Mouse (Mus musculus): ENCODE measurements around the gene Sncb. TPM values are rescaled to one million over a fixed set of nuclear protein-coding genes. Genes with fewer than 3 reads are reported as not detected.

The Sncb gene
- polyA plus RNA-seq, 1 experiment from 2014 or later: 2.4 TPM

- H3K27me3 ChIP-seq (ENCODE audit: insufficient read depth, poor library complexity, severe bottlenecking): peaks cover 73% of the 10 kb centered on the region
- WGBS: 5% methylated on average over 44 of the region's 44 CpGs
- peak overlapping the region; percentile 41 for H3K27ac ChIP-seq
Measured at GRCm38 (mm10) chr13:54765281-54766191, 859 bp downstream of the Sncb start.

GRCm38 (mm10) chr13:54760906-54761305 lies 5.5 kb downstream of the Sncb start:
- H3K27me3 ChIP-seq (ENCODE audit: insufficient read depth, poor library complexity, severe bottlenecking): peaks cover 87% of the 10 kb centered on the region

More at GRCm38 (mm10) chr13:54765281-54766191, 859 bp downstream of the Sncb start:
- H3K36me3 ChIP-seq: no peaks in the 10 kb centered on the region
- no peaks in the 10 kb centered on the region for H3K9me3 ChIP-seq
- DNase-seq (ENCODE audit: low spot score): no peak
- H3K4me1 ChIP-seq (replicated peaks): peaks cover 32% of the 10 kb centered on the region
- H3K4me3 ChIP-seq: peak overlapping the region; percentile 57

GRCm38 (mm10) chr13:54760164-54760795 lies 6.1 kb downstream of the Sncb start:
- Histone ChIP-seq H3K36me3 (no peaks in the 10 kb centered on the region), H3K9me3 (no peaks in the 10 kb centered on the region), H3K27ac (peak overlapping the region; percentile 84; the same call in 1 of the 2 replicates), H3K4me3 (no peak overlapping the region), H3K4me1 (replicated peaks) (peaks cover 58% of the 10 kb centered on the region), H3K27me3 (ENCODE audit: insufficient read depth, poor library complexity, severe bottlenecking) (peaks cover 87% of the 10 kb centered on the region)
- WGBS: 62% methylated on average over 8 of the region's 8 CpGs
- DNase-seq (ENCODE audit: low spot score): peak; percentile 44

More at GRCm38 (mm10) chr13:54760906-54761305, 5.5 kb downstream of the Sncb start:
- WGBS: 66% methylated on average over 7 of the region's 7 CpGs
- H3K27ac ChIP-seq: 0 out of 2 replicates have a peak overlapping the region, but pooled peaks have one; percentile 45
- no peaks in the 10 kb centered on the region for H3K9me3 ChIP-seq
- peaks cover 60% of the 10 kb centered on the region for H3K4me1 ChIP-seq (replicated peaks)
- H3K36me3 ChIP-seq: no peaks in the 10 kb centered on the region
- H3K4me3 ChIP-seq: no peak overlapping the region
- DNase-seq (ENCODE audit: low spot score): no peak

- Histone ChIP-seq H3K4me3 (peak overlapping the region; percentile 60), H3K27me3 (ENCODE audit: insufficient read depth, poor library complexity, severe bottlenecking) (peaks cover 85% of the 10 kb centered on the region)
- peak; percentile 50 for DNase-seq (ENCODE audit: low spot score)
Measured at GRCm38 (mm10) chr13:54759496-54759895, 6.9 kb downstream of the Sncb start.

GRCm38 (mm10) chr13:54758756-54759470 lies 7.5 kb downstream of the Sncb start:
- Histone ChIP-seq H3K9me3 (no peaks in the 10 kb centered on the region), H3K27me3 (ENCODE audit: insufficient read depth, poor library complexity, severe bottlenecking) (peaks cover 85% of the 10 kb centered on the region), H3K27ac (peak overlapping the region; percentile 84), H3K4me1 (replicated peaks) (peaks cover 49% of the 10 kb centered on the region), H3K36me3 (no peaks in the 10 kb centered on the region), H3K4me3 (peak overlapping the region; percentile 60)
- WGBS: 1% methylated on average over 29 of the region's 29 CpGs
- peak; percentile 11 for DNase-seq (ENCODE audit: low spot score)

More at GRCm38 (mm10) chr13:54759496-54759895, 6.9 kb downstream of the Sncb start:
- peaks cover 53% of the 10 kb centered on the region for H3K4me1 ChIP-seq (replicated peaks)
- WGBS: 2% methylated on average over 7 of the region's 7 CpGs
- no peaks in the 10 kb centered on the region for H3K9me3 ChIP-seq
- H3K36me3 ChIP-seq: no peaks in the 10 kb centered on the region
- peak overlapping the region; percentile 84 for H3K27ac ChIP-seq

GRCm38 (mm10) chr13:54758045-54758755 lies 8.2 kb downstream of the Sncb start:
- peak; percentile 92 for DNase-seq (ENCODE audit: low spot score)
- Histone ChIP-seq H3K4me1 (replicated peaks) (peaks cover 48% of the 10 kb centered on the region), H3K4me3 (peak overlapping the region; percentile 60), H3K36me3 (no peaks in the 10 kb centered on the region), H3K9me3 (no peaks in the 10 kb centered on the region), H3K27ac (peak overlapping the region; percentile 84), H3K27me3 (ENCODE audit: insufficient read depth, poor library complexity, severe bottlenecking) (peaks cover 85% of the 10 kb centered on the region)
- under 1% methylated on average over 43 of the region's 43 CpGs for WGBS

GRCm38 (mm10) chr13:54757093-54757830 lies 9.1 kb downstream of the Sncb start:
- H3K4me1 ChIP-seq (replicated peaks): peaks cover 48% of the 10 kb centered on the region
- H3K9me3 ChIP-seq: no peaks in the 10 kb centered on the region
- no peak for DNase-seq (ENCODE audit: low spot score)
- H3K27ac ChIP-seq: peak overlapping the region; percentile 84
- peak overlapping the region; percentile 60 for H3K4me3 ChIP-seq
- whole genome bisulfite sequencing: 53% methylated on average over 10 of the region's 10 CpGs
- no peaks in the 10 kb centered on the region for H3K36me3 ChIP-seq
- H3K27me3 ChIP-seq (ENCODE audit: insufficient read depth, poor library complexity, severe bottlenecking): peaks cover 85% of the 10 kb centered on the region

- H3K4me1 ChIP-seq (replicated peaks): peaks cover 48% of the 10 kb centered on the region
- no peak for DNase-seq (ENCODE audit: low spot score)
- H3K36me3 ChIP-seq: no peaks in the 10 kb centered on the region
- WGBS: 86% methylated on average over 8 of the region's 8 CpGs
- H3K27ac ChIP-seq: no peak overlapping the region
- H3K4me3 ChIP-seq: no peak overlapping the region
- no peaks in the 10 kb centered on the region for H3K9me3 ChIP-seq
- peaks cover 85% of the 10 kb centered on the region for H3K27me3 ChIP-seq (ENCODE audit: insufficient read depth, poor library complexity, severe bottlenecking)
Measured at GRCm38 (mm10) chr13:54756156-54756712, 10.2 kb downstream of the Sncb start.

GRCm38 (mm10) chr13:54755201-54755830 lies 11.1 kb downstream of the Sncb start:
- Histone ChIP-seq H3K4me1 (replicated peaks) (peaks cover 42% of the 10 kb centered on the region), H3K27ac (no peak overlapping the region; the same call in 1 of the 2 replicates), H3K27me3 (ENCODE audit: insufficient read depth, poor library complexity, severe bottlenecking) (peaks cover 85% of the 10 kb centered on the region), H3K36me3 (no peaks in the 10 kb centered on the region), H3K4me3 (no peak overlapping the region), H3K9me3 (no peaks in the 10 kb centered on the region)
- DNase-seq (ENCODE audit: low spot score): no peak
- WGBS: 34% methylated on average over 9 of the region's 9 CpGs

GRCm38 (mm10) chr13:54754169-54755080 lies 12.0 kb downstream of the Sncb start:
- Histone ChIP-seq H3K4me1 (replicated peaks) (peaks cover 41% of the 10 kb centered on the region), H3K9me3 (no peaks in the 10 kb centered on the region), H3K4me3 (no peak overlapping the region), H3K27ac (no peak overlapping the region), H3K27me3 (ENCODE audit: insufficient read depth, poor library complexity, severe bottlenecking) (peaks cover 85% of the 10 kb centered on the region), H3K36me3 (no peaks in the 10 kb centered on the region)
- WGBS: 49% methylated on average over 12 of the region's 12 CpGs
- no peak for DNase-seq (ENCODE audit: low spot score)

All from hindbrain, embryonic 10.5 days (tissue).